Mouse (Mus musculus) embryonic fibroblast, embryonic 13.5 days (primary cell): ENCODE results near the gene Arhgap19.

ENCODE experiments used
- CTCF ChIP-seq: IDR thresholded peaks from 2 replicates; pipeline ENCODE4 v1.5.1; 2011; ENCODE audit warnings: mild to moderate bottlenecking, control low read depth, low read length, moderate library complexity, borderline replicate concordance; ENCODE audit not compliant: insufficient read depth
- POLR2A ChIP-seq: IDR thresholded peaks from 2 replicates; pipeline ENCODE4 v1.6.1; 2011; ENCODE audit warnings: low read depth, mild to moderate bottlenecking, control low read depth, low read length, moderate library complexity

GRCm38 (mm10) chr19:41835407-41835806 lies 33.6 kb upstream of the Arhgap19 start:
- TF ChIP-seq POLR2A: no peak
- no peak for TF ChIP-seq CTCF
